Mouse (Mus musculus): ENCODE measurements around the gene Snx21.

Snx21 gene

DNA sequence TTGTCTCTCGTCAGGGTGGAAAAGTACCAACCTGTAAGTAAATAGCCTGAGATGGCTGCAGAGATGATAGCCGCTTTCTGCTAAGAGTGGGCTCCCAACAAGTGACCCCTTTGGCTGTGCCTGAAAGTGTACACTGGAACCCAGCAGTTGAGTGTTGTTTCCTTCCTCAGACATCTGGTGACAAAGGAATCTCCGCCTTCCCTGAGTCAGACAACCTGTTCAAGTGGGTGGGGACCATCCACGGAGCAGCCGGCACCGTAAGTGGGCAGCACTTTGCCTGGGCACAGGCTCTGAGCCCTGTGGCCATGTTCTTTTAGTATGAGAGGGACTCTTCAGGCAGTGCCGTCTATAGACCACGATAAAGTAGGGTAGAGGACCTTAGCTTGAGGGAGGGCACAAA, 14.5 kb upstream of the Snx21 start:
- DNase-seq, result no peak

DNA sequence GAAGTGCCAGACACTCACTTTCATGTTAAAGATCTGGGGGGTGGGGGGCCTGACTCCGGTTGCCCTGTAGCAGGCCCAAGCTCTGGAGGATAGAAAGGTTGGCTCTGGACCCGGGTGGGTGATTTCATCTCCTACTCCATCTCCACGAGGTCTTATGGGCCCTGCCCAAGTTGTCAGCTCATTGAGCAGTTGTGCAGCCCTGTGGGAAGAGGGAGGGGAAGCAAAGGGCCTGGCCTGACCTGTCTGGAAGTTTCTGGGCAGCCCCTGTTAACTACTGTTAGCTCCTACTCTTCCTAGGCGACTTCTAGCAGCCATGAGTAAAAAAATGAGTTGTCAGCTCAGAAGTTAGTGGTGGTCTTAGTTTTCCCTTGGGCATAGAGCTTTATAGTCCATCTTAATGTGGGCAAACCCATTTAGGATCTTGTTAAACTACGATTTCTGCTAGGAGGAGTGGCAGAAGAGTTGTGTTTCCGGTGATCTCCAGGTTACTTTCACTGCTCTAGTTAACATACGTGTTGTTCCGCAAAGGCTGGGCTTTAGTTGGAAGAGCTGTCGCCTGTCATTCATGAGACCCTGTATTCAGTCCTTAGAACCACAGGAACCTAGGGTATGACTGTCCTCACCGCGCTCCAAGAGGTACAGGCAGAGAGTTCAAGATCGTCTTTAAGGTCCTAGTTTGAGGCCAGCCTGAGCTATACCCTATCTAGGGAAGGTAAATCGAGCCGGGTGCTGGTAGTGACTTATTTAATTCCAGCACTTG, 12.2 kb upstream of the Snx21 start:
- DNase-seq, result no peak

DNA sequence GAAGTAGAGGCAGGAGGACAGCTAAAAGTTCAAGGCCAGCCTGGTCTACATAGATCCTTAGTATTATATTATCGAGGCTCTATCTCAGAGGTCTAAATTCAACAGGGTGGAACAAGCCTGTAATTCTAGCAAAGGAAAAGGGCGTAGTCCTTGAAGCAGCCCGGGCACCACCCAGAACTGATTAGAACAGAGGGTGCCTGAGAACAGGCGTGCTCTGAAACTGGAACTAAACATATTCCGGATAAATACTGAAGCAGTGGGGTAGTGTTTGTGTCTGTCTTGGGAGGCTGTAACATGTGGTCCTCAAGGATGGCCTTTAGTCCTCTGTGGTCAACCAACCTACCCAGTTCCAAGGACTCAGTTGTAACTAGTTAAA, 11.6 kb upstream of the Snx21 start:
- DNase-seq, result no peak

DNA sequence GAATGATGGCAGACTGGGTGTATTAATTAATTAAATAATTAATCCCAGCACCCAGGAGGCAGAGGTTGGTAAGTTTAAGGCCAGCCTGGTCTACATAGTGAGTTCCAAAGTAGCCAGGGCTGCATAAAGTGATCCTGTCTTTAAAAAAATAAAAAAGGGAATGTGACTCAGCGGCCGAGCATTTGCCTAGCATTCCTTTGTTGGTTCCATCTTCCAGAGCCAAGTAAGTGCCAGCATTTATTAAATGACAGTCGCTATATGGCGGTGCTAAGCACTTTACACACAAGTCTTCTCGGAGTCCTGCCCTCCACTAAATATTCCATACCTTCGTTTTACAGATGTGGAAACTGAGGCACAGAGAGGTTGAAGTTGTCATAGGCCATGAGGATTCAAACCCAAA, 9.5 kb upstream of the Snx21 start:
- no peak for DNase-seq

DNA sequence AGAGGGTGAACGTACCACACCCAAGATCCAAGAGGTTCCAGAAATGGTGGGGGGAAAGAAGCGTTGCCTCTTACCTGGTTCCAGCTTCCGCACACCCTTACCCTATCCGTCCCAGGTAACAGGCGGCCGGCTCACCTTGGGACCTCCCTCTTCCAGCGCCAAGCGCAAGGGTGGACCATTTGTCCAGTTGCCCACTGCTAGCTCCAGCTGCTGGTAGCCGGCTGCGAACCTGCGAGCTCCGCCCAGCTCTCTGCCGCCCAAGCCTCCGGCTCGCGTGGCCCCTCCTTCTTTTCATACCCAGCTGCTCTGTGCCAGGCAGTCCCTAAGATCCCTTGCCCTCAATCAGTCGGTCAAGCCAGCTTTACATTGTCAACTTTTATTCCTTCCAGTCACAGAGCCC, 8.8 kb upstream of the Snx21 start:
- no peak for DNase-seq

DNA sequence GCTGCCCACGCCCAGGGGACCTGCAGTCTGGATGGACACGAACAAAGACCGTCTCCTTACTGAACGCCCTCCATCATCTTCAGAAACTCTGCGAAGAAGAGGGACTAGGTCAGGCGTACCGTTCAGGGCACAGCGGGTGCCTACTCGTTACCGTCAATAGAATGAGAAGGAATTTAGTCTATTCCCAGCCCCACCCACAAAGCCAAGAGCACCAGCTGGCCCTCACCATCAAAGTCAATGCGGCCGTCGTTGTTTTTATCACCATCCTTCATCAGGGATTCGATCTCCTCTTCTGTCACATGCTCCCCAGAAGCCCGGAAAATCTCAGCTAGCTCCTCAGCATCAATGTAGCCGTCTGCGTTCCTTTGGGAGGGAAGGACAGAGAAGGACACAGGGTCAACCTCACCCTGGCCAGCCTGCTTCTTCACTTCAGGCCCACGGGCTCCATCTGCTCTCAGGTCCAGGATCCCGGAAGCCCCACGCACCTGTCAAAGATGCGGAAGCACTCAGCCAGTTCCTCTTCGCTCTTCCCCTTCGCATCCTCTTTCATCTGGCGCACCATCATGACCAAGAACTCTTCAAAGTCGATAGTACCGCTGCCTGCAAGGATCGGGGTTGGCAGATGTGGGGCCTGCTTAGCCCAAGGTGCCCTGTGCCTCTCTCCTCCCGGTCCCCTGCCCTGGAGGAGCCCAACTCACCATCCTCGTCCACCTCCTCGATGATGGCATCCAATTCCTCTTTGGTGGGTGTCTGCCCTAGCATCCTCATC, 8.2 kb upstream of the Snx21 start:
- no peak for DNase-seq

DNA sequence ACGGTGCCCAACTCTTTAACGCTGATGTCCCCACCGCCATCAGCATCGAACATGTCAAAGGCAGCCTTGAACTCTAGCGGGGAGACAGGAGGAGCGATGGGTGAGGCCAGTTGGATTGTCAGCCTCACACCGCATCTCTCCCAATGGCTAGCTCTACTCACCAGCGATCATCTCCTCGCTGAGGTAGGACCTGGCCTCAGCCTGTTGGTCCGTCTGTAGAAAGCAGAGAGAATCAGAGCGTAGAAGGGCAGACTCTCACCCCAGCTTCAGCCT, 7.7 kb upstream of the Snx21 start:
- no peak for DNase-seq

DNA sequence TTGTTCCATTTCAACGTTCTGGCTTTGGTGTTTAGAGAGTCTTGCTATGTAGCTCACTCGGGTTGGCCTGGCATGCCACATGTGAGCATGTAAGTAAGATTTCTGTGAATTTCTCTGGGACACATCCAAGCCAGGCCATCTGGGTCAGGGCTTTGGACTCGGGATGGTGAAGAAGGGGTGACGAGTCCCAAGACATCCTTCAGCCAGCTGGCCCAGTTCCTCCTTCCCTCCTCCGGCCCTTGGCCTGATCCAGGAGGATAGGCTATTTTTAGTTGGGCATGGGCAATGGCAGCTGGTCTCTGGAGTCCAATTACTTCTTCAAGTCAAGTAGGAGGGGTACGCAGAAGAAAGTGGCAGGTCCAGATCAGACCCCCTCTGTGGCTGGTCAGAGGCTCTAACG, 6.8 kb upstream of the Snx21 start:
- no peak for DNase-seq

DNA sequence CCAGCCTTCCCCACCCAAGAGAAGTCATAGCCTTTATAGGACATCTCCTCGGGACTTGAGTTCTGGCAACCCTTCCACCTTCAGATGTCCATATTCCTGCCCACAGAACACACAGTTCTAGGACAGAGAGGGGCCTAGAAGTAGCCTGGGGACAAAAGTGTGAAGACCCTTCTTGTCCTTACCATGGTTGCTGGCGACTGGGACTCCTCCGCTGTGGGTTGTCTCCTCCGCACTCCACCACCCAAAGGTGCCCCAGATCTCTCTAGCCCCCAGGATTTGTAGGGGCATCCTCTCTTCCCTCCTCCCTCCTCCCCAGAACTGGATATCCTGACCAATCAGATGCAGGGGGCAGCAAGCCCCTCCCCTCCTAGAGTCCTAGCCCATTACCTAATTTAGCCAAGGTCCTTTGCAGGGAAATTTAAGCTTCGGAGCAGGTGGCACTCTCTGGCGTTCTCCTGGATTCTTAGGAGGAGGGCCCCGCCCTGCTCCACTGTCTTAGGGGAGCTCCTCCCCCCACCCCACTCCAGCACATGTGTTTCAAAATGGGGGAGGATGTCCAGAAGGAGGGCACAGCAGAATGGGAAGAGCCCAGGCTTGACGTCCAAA, 6.0 kb upstream of the Snx21 start, which contains the start of gene Tnnc2:
TSS of gene Tnnc2 (minus strand) at position 487 of the 606 bp plus-strand sequence.
- DNase-seq, result no peak

DNA sequence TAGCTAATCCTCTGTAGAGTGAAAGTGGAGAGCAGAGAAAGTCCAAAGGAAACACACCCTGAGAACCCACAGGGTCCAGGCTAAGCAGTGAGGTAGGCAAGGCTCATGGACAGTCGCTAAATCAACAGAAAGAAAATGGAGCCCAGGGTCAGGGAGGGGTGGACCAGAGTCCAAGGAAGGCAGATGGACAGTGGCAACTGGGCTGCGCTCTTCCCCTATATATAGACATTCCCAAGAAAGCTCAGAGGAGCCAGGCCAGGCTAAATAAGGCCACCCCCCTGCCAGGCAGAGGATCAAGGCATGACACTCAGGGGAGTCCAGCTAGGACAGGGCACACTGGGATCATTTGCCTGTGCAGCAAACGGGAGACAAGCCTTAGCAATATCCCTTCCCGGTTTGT, 3.7 kb upstream of the Snx21 start:
- DNase-seq, result no peak

DNA sequence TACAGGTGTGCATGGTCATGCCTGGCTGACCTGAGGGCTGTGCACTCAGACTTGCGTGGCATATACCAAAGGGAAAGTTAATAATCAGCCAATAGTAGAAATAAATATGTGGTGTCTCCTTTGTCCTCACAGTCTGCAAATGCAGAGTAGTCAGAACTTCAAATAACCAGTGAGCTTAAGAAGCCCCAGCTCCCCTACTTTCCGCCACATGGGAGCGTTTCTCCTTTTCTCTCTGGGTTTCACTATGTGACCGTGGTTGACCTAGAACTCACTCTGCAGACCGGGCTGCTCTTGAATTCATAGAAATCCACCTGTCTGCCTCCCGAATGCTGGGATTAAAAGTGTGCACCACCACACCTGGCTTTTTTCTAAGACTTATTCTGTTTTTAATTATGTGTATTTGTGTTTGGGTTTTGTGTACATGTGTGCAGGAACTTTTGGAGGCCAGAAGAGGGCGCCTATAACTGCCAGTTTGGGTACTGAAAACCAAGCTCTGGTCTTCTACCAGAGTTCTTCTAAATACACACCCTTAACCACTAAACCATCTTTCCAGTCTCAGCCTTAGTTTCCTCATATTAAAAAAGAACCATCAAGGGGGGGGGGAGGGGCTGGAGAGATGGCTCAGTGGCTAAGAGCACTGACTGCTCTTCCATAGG, 1.6 kb upstream of the Snx21 start:
- DNase-seq, result peak in 1 of 2 experiments; percentile 31

DNA sequence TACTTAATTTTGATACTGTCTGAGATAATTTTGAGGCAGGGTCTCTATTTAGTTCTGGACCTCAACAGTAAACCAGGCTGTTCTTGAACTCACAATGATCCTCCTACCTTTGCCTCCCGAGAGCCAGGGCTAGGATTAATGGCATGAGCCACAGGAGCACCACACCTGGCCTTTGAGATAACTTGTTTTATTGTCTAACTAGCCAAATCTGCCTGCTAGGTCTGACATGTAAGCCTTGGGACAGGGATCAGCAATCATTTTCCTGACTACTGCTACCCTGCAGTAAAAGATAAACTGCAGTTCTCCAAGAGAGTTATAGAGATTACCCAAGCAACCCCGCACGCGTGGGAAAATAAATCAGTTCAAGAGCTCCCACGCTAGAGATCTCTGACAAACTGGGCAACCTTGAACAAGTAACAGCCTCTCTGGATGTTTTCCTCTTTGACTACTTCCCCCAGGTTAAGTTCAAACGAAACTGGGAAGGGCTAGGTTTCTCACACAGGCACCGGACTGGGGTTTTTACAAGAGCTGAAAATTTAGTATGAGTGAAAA, 678 bp upstream of the Snx21 start:
- no peak for DNase-seq

DNA sequence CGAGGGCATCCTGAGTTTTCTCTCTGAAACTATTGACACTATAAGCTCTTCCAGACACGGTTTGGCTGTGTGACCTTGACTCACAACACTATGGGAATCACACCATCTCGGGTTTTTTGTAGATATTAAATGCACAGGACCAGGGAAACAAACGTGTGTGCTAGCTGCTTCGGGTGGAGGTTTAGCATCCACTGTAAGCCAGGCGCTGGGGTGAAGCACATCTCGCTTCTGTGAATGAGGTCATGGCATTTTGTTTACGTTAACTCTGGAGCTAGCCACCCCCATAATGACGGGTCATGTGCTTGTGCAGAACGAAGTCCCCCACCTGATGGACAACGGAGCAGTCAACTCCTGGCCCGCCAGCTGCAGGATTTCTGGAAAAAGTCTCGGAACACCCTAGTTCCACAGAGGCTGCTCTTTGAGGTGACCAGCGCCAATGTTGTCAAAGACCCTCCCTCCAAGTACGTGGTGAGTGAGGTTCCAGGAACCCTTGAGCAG, 814 bp downstream of the Snx21 start:
- DNase-seq, result peak in 1 of 2 experiments; percentile 19

DNA sequence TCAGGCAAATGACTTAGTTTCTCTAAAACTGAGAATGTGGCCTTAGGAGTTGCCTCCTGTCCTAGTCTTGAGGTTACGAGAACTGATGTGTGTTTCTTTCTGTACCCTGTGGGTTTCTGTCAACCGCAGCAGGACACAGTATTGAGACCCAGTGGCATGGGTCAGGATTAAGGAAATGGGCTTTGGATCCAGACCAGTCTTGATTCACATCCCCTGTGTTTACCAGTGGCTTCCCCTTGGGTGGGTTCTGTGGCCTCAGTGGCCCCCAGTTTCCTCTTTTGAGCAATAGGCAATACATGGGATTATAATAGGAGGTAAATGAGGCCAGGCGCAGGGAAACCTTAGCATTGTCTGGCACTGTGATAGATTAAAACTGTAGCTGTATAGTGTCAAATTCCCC, 1.4 kb downstream of the Snx21 start:
- no peak for DNase-seq

DNA sequence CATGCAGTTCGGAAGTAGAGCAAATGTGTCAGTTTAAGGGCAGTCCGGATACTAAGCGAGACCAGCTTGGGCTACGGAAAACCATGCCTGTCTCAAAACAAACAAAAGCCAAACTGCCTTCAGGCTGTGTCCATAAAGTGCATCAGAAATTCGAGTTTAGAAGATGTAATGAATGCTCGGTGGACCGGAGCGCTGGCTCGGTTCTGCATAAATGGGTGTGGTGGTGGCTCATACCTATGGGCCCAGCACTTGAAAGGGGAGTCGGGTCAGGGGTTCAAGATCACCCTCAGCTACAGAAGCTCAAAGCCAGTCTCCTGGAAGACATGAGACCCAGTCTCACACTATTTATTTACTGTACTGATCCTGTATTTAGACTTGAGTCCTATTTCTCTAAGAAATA, 2.2 kb downstream of the Snx21 start:
- no peak for DNase-seq

DNA sequence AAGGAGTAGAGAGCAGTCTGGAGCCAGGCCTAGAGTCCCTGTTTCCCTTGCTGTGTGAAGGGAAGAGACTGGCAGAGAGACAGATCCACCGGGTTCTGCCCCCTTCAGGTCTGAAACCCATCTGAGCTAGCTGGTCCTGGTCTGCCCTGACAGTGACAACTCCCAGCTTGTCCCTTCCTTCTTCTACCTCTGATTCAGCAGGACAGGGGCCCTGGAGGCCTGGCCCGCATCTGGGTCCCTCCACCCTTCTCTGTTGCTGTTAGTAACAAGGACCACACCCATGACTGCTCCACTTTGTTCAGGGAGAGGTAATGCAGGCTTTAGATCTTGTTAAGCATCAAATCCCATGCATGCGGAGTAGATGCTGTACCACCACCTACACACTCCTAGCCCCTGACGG, 2.8 kb downstream of the Snx21 start:
- DNase-seq, result no peak

DNA sequence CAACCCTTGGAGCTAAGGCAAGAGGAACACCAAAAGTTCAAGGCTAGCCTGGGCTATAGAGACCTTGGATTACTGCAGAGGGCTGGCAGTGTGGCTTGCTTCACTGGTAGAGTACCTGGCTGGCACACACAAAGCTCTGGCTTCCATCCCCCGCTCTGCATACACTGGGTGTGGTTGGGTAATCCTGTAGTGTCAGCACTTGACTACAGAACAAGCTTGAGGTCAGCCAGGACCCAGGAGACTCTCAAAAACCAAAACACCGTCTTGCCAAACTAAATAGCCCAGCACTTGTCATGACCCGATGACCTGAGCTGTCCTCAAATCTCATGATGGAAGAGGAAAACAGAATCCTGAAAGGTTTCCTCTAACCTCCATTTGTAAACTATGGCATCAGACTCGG, 4.8 kb downstream of the Snx21 start:
- DNase-seq, result no peak

DNA sequence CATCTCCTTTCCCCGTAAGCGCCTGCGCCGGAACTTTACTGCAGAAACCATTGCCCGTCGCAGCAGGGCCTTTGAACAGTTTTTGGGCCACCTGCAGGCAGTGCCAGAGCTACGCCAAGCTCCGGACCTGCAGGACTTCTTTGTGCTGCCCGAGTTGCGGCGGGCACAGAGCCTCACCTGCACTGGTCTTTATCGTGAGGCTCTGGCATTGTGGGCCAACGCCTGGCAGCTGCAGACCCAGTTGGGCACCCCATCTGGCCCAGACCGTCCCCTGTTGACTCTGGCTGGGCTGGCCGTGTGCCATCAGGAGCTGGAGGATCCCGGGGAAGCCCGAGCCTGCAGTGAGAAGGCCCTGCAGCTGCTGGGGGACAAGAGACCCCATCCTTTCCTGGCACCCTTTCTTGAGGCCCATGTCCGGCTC, 6.2 kb downstream of the Snx21 start:
- DNase-seq, result no peak

DNA sequence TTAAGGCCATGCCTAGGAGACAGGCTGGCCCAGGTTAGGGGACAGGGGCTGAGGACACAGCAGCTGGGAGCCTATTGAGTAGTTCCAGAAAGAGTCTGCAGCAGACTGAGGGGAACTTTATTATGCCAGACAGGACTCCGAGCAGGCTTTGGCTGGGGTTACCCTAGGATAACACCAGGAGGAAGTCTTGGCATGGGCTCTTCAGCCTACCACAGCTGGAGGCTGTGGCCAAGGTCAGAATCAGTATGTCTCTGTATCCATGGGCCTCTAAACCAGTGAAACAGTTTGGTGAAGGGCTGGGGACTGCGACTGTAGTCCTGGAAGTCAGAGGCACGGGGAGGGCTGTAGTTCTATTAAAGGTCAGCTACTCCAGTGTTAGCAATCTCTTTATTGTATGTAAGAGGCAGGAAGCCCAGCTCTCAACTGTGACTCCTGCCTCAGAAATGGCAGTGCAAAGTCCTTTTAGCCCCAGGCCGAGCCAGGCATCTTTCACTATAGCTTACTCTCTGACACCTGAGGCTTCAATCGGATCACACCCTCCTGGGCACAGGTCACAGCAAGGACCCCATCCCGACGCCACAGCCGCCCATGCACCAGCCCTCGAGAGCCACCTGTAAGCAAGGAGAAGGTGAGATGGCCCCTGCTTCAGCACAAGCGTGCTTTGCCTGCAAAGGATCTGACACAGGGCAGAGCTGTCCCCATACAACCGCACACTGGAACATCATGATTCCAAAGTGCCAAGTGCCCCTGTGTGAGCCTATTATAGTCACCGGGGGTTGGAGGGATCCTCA, 7.0 kb downstream of the Snx21 start:
- DNase-seq, result no peak

DNA sequence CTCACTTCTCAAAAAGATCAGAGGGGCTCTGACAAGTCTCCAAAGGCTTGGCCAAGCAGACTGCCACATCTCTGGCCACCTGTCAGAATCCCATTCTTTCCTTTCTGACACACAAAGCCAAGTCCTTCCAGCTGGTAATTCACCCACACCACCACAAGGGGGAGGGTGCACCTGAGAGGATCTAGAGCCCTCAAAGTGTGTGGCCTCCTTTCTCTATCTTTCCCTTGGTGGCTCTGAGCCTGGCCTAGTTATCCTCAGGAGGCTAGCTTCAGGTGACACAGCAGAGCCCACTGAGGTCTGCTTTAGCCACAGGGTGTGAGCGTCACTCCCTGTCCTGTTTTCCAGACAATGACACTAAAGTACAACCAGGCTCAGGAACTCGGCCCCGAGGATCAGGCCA, 7.6 kb downstream of the Snx21 start:
- DNase-seq, result peak; percentile 78 to 80

DNA sequence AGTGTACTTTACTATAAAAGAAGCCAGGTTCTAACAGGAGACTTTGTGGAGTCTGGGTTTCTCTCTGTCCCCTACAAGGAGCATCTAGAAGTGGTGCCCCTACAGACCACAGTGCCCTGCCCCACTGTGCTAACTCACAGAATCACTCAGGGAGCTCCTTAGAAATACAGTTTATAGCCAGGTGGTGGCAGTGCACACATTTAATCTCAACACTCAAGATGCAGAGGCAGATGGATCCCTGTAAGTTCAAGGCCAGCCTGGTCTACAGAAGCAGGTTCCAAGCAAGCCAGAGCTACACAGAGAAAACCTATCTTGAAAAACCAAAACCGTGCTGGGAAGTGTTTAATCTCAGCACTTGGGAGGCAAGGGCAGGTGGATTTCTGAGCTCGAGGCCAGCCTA, 8.1 kb downstream of the Snx21 start:
- peak in 1 of 2 experiments; percentile 33 for DNase-seq

DNA sequence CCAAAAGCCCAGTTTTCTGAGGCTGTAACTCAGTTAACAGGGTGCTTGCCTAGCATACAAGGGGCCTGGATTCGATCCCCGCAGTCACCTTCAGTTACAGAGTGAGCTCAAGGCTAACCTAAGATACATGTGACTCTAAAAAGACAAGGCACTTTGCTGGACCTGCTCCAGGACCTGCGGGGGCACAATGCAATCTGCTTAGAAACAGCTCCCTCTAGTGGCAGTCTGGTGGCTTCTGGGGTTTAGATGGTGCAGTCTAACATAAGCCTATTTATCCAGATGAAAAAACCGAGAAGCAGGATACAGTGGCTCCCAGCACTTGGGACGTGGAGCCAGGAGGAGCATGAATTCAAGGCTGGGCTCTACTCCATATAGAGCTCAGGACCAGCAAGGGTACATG, 8.7 kb downstream of the Snx21 start:
- DNase-seq, result peak; percentile 79 to 82

Data from B cell, adult 2 months (primary cell).